8 mouse cellular contexts compared by ENCODE assay signal in the genomic region with DNA sequence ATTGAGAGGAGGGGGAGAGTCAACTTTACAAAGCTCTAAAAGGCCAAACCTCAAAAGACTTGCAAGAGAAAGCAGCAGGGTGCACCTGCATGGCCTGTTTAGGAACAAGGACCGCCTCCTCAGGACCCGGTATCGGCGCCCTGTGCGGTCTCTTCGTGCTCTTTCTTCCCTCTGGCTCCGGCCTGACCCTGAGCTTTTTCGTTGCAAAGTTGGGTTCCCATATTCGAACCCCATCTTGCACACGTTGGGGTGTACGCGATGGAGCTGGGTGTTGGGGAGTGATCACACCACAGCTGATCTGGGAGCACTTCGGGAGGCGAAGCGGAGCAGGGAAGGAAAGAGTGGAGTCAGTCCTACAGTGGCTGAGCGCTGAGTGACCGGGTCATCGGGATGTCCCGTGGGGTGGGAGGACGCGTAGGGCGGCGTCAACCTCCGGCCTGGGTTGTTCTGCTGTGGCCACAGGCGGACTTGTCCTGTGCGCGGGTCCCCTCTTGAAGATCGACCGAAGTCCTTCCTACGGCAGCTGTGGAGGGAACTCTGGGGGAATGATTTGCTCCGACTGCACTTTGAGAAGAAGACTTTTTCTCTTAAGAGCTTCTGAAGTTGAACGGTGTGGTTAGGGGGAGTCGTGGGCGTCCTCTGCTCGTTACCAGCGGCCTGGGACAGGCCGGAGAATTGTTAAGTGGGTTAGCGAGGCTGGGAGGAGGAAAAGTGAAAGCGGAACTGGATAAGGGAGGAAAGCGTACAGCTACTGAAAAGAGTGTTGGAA. TPM values are rescaled to one million over a fixed set of nuclear protein-coding genes. Genes with fewer than 3 reads are reported as not detected.
DNase-seq lines count a peak whose midpoint lies in the region; ATAC-seq and TF ChIP-seq lines count a peak whose summit lies in the region.

No protein-coding gene starts in this region.

- H3K27me3 ChIP-seq in hindbrain, embryonic 14.5 days (ENCODE audit: control insufficient read depth, insufficient read depth, low read length), result peaks cover 51% of the 10 kb centered on the region
- H3K27me3 ChIP-seq in midbrain, embryonic 14.5 days (ENCODE audit: control insufficient read depth, insufficient read depth, low read length), result peaks cover 59% of the 10 kb centered on the region

- TF ChIP-seq CTCF in layer of hippocampus, adult 2 months (conservative IDR thresholded peaks at IDR 0.05), result no peak
- TF ChIP-seq CTCF in brain, embryonic 14.5 days (IDR thresholded peaks at IDR 0.05; ENCODE audit: borderline replicate concordance, extremely low read depth, insufficient read depth, insufficient read length), result no peak

- peak overlapping the region; percentile 68 for H3K4me3 ChIP-seq in layer of hippocampus, adult 2 months
- peak overlapping the region; percentile 21 for H3K4me3 ChIP-seq in hindbrain, embryonic 14.5 days (replicated peaks; ENCODE audit: low read length)
- peak overlapping the region; percentile 30 for H3K4me3 ChIP-seq in midbrain, embryonic 14.5 days (replicated peaks; ENCODE audit: low read depth, low read length)

- DNase-seq in layer of hippocampus, adult 2 months (ENCODE audit: low spot score in 2 of 2), result no peak
- no peak for DNase-seq in layer of hippocampus, postnatal 14 days (ENCODE audit: low spot score in 2 of 2)
- DNase-seq in brain, embryonic 14.5 days (ENCODE audit: low read depth), result peak; percentile 69
- peak; percentile 55 to 71 for DNase-seq in gastrocnemius, adult 8-10 months (ENCODE audit: low spot score in 2 of 2)
- peak; percentile 39 for DNase-seq in hindbrain, embryonic 14.5 days (ENCODE audit: low spot score)
- peak; percentile 41 for DNase-seq in liver
- DNase-seq in midbrain, embryonic 14.5 days, result peak; percentile 48
- DNase-seq in spleen, postnatal 4 days (ENCODE audit: low spot score in 2 of 2), result peak; percentile 60 to 81

- 1% methylated on average over 40 of the region's 40 CpGs for whole genome bisulfite sequencing in hindbrain, embryonic 14.5 days
- WGBS in midbrain, embryonic 14.5 days, result 2% methylated on average over 40 of the region's 40 CpGs

- H3K9me3 ChIP-seq in hindbrain, embryonic 14.5 days (ENCODE audit: control insufficient read depth, low read length), result no peaks in the 10 kb centered on the region
- H3K9me3 ChIP-seq in midbrain, embryonic 14.5 days (ENCODE audit: control insufficient read depth, low read length), result no peaks in the 10 kb centered on the region

- peak overlapping the region; percentile 53 for H3K4me2 ChIP-seq in hindbrain, embryonic 14.5 days (replicated peaks)
- peak overlapping the region; percentile 60 for H3K4me2 ChIP-seq in midbrain, embryonic 14.5 days (ENCODE audit: low read length)

- ATAC-seq in hindbrain, embryonic 14.5 days (ENCODE audit: low FRiP score), result peak; percentile 64
- peak; percentile 60 for ATAC-seq in midbrain, embryonic 14.5 days (ENCODE audit: low FRiP score, low TSS enrichment)

- H3K4me1 ChIP-seq in hindbrain, embryonic 14.5 days (replicated peaks; ENCODE audit: control insufficient read depth, insufficient read depth, low read length), result peaks cover 14% of the 10 kb centered on the region
- peaks cover 9% of the 10 kb centered on the region for H3K4me1 ChIP-seq in midbrain, embryonic 14.5 days (ENCODE audit: control insufficient read depth, insufficient read depth, low read length)

- H3K36me3 ChIP-seq in hindbrain, embryonic 14.5 days (replicated peaks; ENCODE audit: control insufficient read depth, insufficient read depth), result no peaks in the 10 kb centered on the region
- H3K36me3 ChIP-seq in midbrain, embryonic 14.5 days (ENCODE audit: control insufficient read depth, insufficient read depth, low read length), result no peaks in the 10 kb centered on the region

- H3K9ac ChIP-seq in hindbrain, embryonic 14.5 days, result peak overlapping the region; percentile 45
- H3K9ac ChIP-seq in midbrain, embryonic 14.5 days (replicated peaks; ENCODE audit: low read length), result peak overlapping the region; percentile 30; the same call in 1 of the 2 replicates

- no peak for TF ChIP-seq POLR2A in brain, embryonic 14.5 days (IDR thresholded peaks at IDR 0.05; ENCODE audit: borderline replicate concordance, extremely low read depth, insufficient read depth, insufficient read length, poor library complexity, severe bottlenecking)

- H3K27ac ChIP-seq in layer of hippocampus, adult 2 months, result peak overlapping the region; percentile 91
- H3K27ac ChIP-seq in hindbrain, embryonic 14.5 days, result peak overlapping the region; percentile 48
- H3K27ac ChIP-seq in midbrain, embryonic 14.5 days (replicated peaks; ENCODE audit: low read depth, low read length), result peak overlapping the region; percentile 37; the same call in 1 of the 2 replicates

RNA-seq across cellular contexts. Expression of a gene that starts 20.9 kb away (rescaled TPM):
- total RNA-seq in layer of hippocampus, adult 2 months (2021), result 100 to 1,000 TPM; 113 to 115 TPM
- 100 to 1,000 TPM; 131 to 132 TPM for total RNA-seq in layer of hippocampus, postnatal 14 days (2021)
- 54.5 and 56.0 TPM in 2 replicates for polyA plus RNA-seq in brain, embryonic 14.5 days (2012; rRNA removed)
- 10 to 100 TPM; 53.6 to 64.5 (median 57.1) TPM for total RNA-seq in gastrocnemius, adult 8-10 months (2022)
- 47.8 and 49.2 TPM in 2 replicates for polyA plus RNA-seq in hindbrain, embryonic 14.5 days (2014; fragmentation: Nextera tagmentation; extraction: Ambion mirVana)
- polyA plus RNA-seq in midbrain, embryonic 14.5 days (2014; fragmentation: Nextera tagmentation; extraction: Ambion mirVana), result 30.1 and 37.2 TPM in 2 replicates

RNA-seq across cellular contexts. Expression of a gene that starts 26.2 kb away (rescaled TPM):
- 1 to 10 TPM; 7.1 to 7.9 TPM for total RNA-seq in layer of hippocampus, adult 2 months (2021)
- 10 to 100 TPM in 1 of 2 experiments, 1 to 10 TPM in 1; 8.4 to 11.7 TPM for total RNA-seq in layer of hippocampus, postnatal 14 days (2021)
- polyA plus RNA-seq in brain, embryonic 14.5 days (2012; rRNA removed), result 19.7 and 31.1 TPM in 2 replicates
- total RNA-seq in gastrocnemius, adult 8-10 months (2022), result not detected
- polyA plus RNA-seq in hindbrain, embryonic 14.5 days (2014; fragmentation: Nextera tagmentation; extraction: Ambion mirVana), result 26.3 and 28.0 TPM in 2 replicates
- 22.4 and 23.6 TPM in 2 replicates for polyA plus RNA-seq in midbrain, embryonic 14.5 days (2014; fragmentation: Nextera tagmentation; extraction: Ambion mirVana)

Comparison
In these comparisons a context has a peak if more than half of its experiments do, and no peak if none do; other contexts are left out.
1. DNase-seq: peak in brain, embryonic 14.5 days (single experiment), gastrocnemius, adult 8-10 months (2 of 2), hindbrain, embryonic 14.5 days (single experiment), liver (single experiment), midbrain, embryonic 14.5 days (single experiment) and spleen, postnatal 4 days (2 of 2); none in layer of hippocampus, adult 2 months (0 of 2) and layer of hippocampus, postnatal 14 days (0 of 2).
2. H3K27ac ChIP-seq: peak in every context shown above with its lines; median percentile 91 in layer of hippocampus, adult 2 months; 48 in hindbrain, embryonic 14.5 days; 37 in midbrain, embryonic 14.5 days.
3. RNA of a gene that starts 26.2 kb away (total RNA-seq): 8.4 to 11.7 TPM in layer of hippocampus, postnatal 14 days and 7.1 to 7.9 TPM in layer of hippocampus, adult 2 months; not detected in gastrocnemius, adult 8-10 months; every median in the first group is over 4 times any median in the second.
4. Peak in every context shown above with its lines, with median percentiles within 50 percentile points of each other: H3K4me3 ChIP-seq.